Mouse (Mus musculus) CH12F3 (cell line): ENCODE results near the gene Slc9a8.

Experiments
- in situ Hi-C: fragments of 300-500 bp; cut with MboI; formaldehyde crosslinking; loops from 2 replicates; pipeline ENCODE4 v1.14.3; 2020; ENCODE audit warnings: low sequenced_read_pairs

Gene Slc9a8

GRCm38 (mm10) chr2:167407296-167407929 is 14.1 kb upstream of the Slc9a8 start:
- in situ Hi-C loops = no loop called here

GRCm38 (mm10) chr2:167414461-167414860 is 7.1 kb upstream of the Slc9a8 start:
- in situ Hi-C loops = no loop called here

GRCm38 (mm10) chr2:167415970-167416563 is 5.4 kb upstream of the Slc9a8 start:
- in situ Hi-C loops = no loop called here

- in situ Hi-C loops = no loop called here
These were observed 4.5 kb upstream of the Slc9a8 start for GRCm38 (mm10) chr2:167417048-167417447.

- in situ Hi-C loops = no loop called here
These were observed 3.8 kb upstream of the Slc9a8 start for GRCm38 (mm10) chr2:167417694-167418093.

GRCm38 (mm10) chr2:167419204-167419603 is 2.3 kb upstream of the Slc9a8 start:
- in situ Hi-C loops = no loop called here

- in situ Hi-C loops = no loop called here
These were observed 686 bp upstream of the Slc9a8 start for GRCm38 (mm10) chr2:167420811-167421241.

GRCm38 (mm10) chr2:167422150-167422470 is 598 bp downstream of the Slc9a8 start:
- in situ Hi-C loops = no loop called here

- in situ Hi-C loops = no loop called here
These were observed 1.6 kb downstream of the Slc9a8 start for GRCm38 (mm10) chr2:167423031-167423611.

- in situ Hi-C loops = no loop called here
These were observed 2.5 kb downstream of the Slc9a8 start for GRCm38 (mm10) chr2:167424040-167424439.

- in situ Hi-C loops = no loop called here
These were observed 3.0 kb downstream of the Slc9a8 start for GRCm38 (mm10) chr2:167424516-167424915.

GRCm38 (mm10) chr2:167425407-167425806 is 3.9 kb downstream of the Slc9a8 start:
- in situ Hi-C loops = no loop called here

GRCm38 (mm10) chr2:167429596-167429995 is 8.1 kb downstream of the Slc9a8 start:
- in situ Hi-C loops = no loop called here

GRCm38 (mm10) chr2:167430737-167431417 is 9.4 kb downstream of the Slc9a8 start:
- in situ Hi-C loops = no loop called here

- in situ Hi-C loops = no loop called here
These were observed 9.9 kb downstream of the Slc9a8 start for GRCm38 (mm10) chr2:167431418-167431776.

- in situ Hi-C loops = no loop called here
These were observed 13.1 kb downstream of the Slc9a8 start for GRCm38 (mm10) chr2:167434570-167434969.

GRCm38 (mm10) chr2:167435631-167436030 is 14.1 kb downstream of the Slc9a8 start:
- in situ Hi-C loops = no loop called here

GRCm38 (mm10) chr2:167436371-167436770 is 14.9 kb downstream of the Slc9a8 start:
- in situ Hi-C loops = no loop called here

- in situ Hi-C loops = no loop called here
These were observed 17.9 kb downstream of the Slc9a8 start for GRCm38 (mm10) chr2:167439422-167439821.

- in situ Hi-C loops = no loop called here
These were observed 22.1 kb downstream of the Slc9a8 start for GRCm38 (mm10) chr2:167443411-167444193.
